Mouse (Mus musculus) limb, embryonic 14.5 days (tissue): Measurements from ENCODE around the gene Magoh. TPM values are rescaled to one million over a fixed set of nuclear protein-coding genes. Genes with fewer than 3 reads are reported as not detected.
A peak's percentile ranks its signal among the peaks of the same experiment; 100 is the strongest.

Experiments
- ATAC-seq: fragments of 200-750 bp; cut with Nextera tagmentation; 2 replicates; pipeline ENCODE4 v1.8.0; 2017; ENCODE audit warnings: low read depth, moderate number of reproducible peaks, moderate TSS enrichment; ENCODE audit not compliant: low FRiP score
- DNase-seq: peaks from one replicate; pipeline ENCODE4 v3.0.0-alpha.2; 2015; ENCODE audit warnings: low spot score
- H3K27ac ChIP-seq: fragments of 300-500 bp; sonication (generic); replicated peaks from 2 replicates; pipeline ENCODE4 v1.5.1; 2014; ENCODE audit warnings: low read depth, mild to moderate bottlenecking, low read length, moderate library complexity, mixed read lengths
- H3K27me3 ChIP-seq: fragments of 300-500 bp; sonication (generic); 2 replicates; pipeline ENCODE4 v1.6.1; 2014; ENCODE audit warnings: low read length, mixed read lengths; ENCODE audit not compliant: control insufficient read depth, insufficient read depth
- H3K36me3 ChIP-seq: fragments of 300-500 bp; sonication (generic); 2 replicates; pipeline ENCODE4 v1.6.1; 2014; ENCODE audit warnings: mild to moderate bottlenecking, low read length, moderate library complexity, mixed read lengths; ENCODE audit not compliant: control insufficient read depth, insufficient read depth
- H3K4me1 ChIP-seq: fragments of 300-500 bp; sonication (generic); 2 replicates; pipeline ENCODE4 v1.6.1; 2014; ENCODE audit warnings: antibody characterized with exemption, low read length, mixed read lengths; ENCODE audit not compliant: control insufficient read depth, insufficient read depth
- H3K4me2 ChIP-seq: fragments of 300-500 bp; sonication (generic); replicated peaks from 2 replicates; pipeline ENCODE4 v1.6.1; 2014; ENCODE audit warnings: low read depth, mild to moderate bottlenecking, low read length, moderate library complexity; ENCODE audit not compliant: severe bottlenecking
- H3K4me3 ChIP-seq: fragments of 300-500 bp; sonication (generic); replicated peaks from 2 replicates; pipeline ENCODE4 v1.5.1; 2014; ENCODE audit warnings: low read length
- H3K9ac ChIP-seq: fragments of 300-500 bp; sonication (generic); 2 replicates; pipeline ENCODE4 v1.6.1; 2014; ENCODE audit warnings: mild to moderate bottlenecking, low read depth, low read length, moderate library complexity; ENCODE audit not compliant: severe bottlenecking
- H3K9me3 ChIP-seq: fragments of 300-500 bp; sonication (generic); 2 replicates; pipeline ENCODE4 v1.6.1; 2016; ENCODE audit warnings: low read length; ENCODE audit not compliant: control insufficient read depth
- POLR2A ChIP-seq: fragments of 200-500 bp; IDR thresholded peaks from 2 replicates; pipeline ENCODE4 v1.8.0; 2012; ENCODE audit warnings: inconsistent platforms, mild to moderate bottlenecking, moderate library complexity, borderline replicate concordance; ENCODE audit not compliant: insufficient read depth, insufficient read length; ENCODE audit errors: extremely low read depth
- WGBS: fragments of 180-500 bp; shearing (Covaris S2); extraction: QIAGEN DNeasy Blood & Tissue Kit; methylation state at CpG from one replicate; pipeline ENCODE4 v1.1.7; 2014; 5-methylcytosine and 5-hydroxymethylcytosine counted together
- polyA plus RNA-seq, 2 experiments: library from polyadenylated mRNA; depleted of rRNA in 1 of 2; stranded (reverse) in 1 of 2; unstranded in 1 of 2; fragments of >200 nt; fragmentation: Nextera tagmentation in 1 of 2; extraction: Ambion mirVana in 1 of 2; gene quantifications; 2 replicates each; pipeline versions ENCODE4 v1.2.1 to v1.2.3; 2012 to 2014

The Magoh gene
- polyA plus RNA-seq, 2 experiments, result 199 to 252 TPM

GRCm38 (mm10) chr4:107834643-107835314 is 44.8 kb upstream of the Magoh start:
- no peak for DNase-seq
- 68% methylated on average over 22 of the region's 22 CpGs for WGBS
- Histone ChIP-seq H3K4me3 (no peak overlapping the region), H3K27ac (no peak overlapping the region), H3K9ac (no peak overlapping the region), H3K27me3 (no peaks in the 10 kb centered on the region), H3K36me3 (no peaks in the 10 kb centered on the region), H3K9me3 (no peaks in the 10 kb centered on the region), H3K4me1 (peaks cover 14% of the 10 kb centered on the region; the same call in 1 of the 2 replicates), H3K4me2 (no peak overlapping the region)
- no peak for ATAC-seq
- TF ChIP-seq POLR2A, result no peak

- no peak overlapping the region for H3K4me3 ChIP-seq
- 79% methylated on average over 4 of the region's 5 CpGs for WGBS
- H3K9ac ChIP-seq, result no peak overlapping the region; the same call in 1 of the 2 replicates
- H3K36me3 ChIP-seq, result no peaks in the 10 kb centered on the region
- no peak overlapping the region for H3K4me2 ChIP-seq
- H3K27ac ChIP-seq, result no peak overlapping the region
- TF ChIP-seq POLR2A, result no peak
- no peaks in the 10 kb centered on the region for H3K27me3 ChIP-seq
- DNase-seq (no peak), ATAC-seq (no peak)
- H3K4me1 ChIP-seq, result peaks cover 14% of the 10 kb centered on the region; the same call in 1 of the 2 replicates
- H3K9me3 ChIP-seq, result no peaks in the 10 kb centered on the region
Measured at GRCm38 (mm10) chr4:107835508-107835909, 44.0 kb upstream of the Magoh start.

GRCm38 (mm10) chr4:107836758-107837157 is 42.8 kb upstream of the Magoh start:
- H3K4me1 ChIP-seq, result peaks cover 14% of the 10 kb centered on the region; the same call in 1 of the 2 replicates
- H3K4me2 ChIP-seq, result no peak overlapping the region
- DNase-seq, result peak; percentile 74
- no peak overlapping the region for H3K9ac ChIP-seq
- no peak overlapping the region for H3K4me3 ChIP-seq
- no peak overlapping the region for H3K27ac ChIP-seq
- 62% methylated on average over 5 of the region's 5 CpGs for WGBS
- H3K27me3 ChIP-seq, result no peaks in the 10 kb centered on the region
- peak; percentile 30; the same call in 1 of the 2 replicates for ATAC-seq
- H3K9me3 ChIP-seq, result no peaks in the 10 kb centered on the region
- no peaks in the 10 kb centered on the region for H3K36me3 ChIP-seq
- no peak for TF ChIP-seq POLR2A

- Histone ChIP-seq H3K4me2 (no peak overlapping the region), H3K36me3 (no peaks in the 10 kb centered on the region), H3K9ac (no peak overlapping the region), H3K27ac (no peak overlapping the region), H3K4me3 (no peak overlapping the region), H3K4me1 (peaks cover 14% of the 10 kb centered on the region; the same call in 1 of the 2 replicates), H3K27me3 (no peaks in the 10 kb centered on the region), H3K9me3 (no peaks in the 10 kb centered on the region)
- ATAC-seq (no peak), DNase-seq (no peak)
- 88% methylated on average over 3 of the region's 3 CpGs for WGBS
- TF ChIP-seq POLR2A, result no peak
Measured at GRCm38 (mm10) chr4:107837910-107838309, 41.6 kb upstream of the Magoh start.

- WGBS, result 92% methylated on average over 8 of the region's 8 CpGs
- TF ChIP-seq POLR2A, result no peak
Measured at GRCm38 (mm10) chr4:107843687-107844086, 35.9 kb upstream of the Magoh start.

More at GRCm38 (mm10) chr4:107843687-107844086, 35.9 kb upstream of the Magoh start:
- Histone ChIP-seq H3K36me3 (no peaks in the 10 kb centered on the region), H3K9ac (no peak overlapping the region), H3K27ac (no peak overlapping the region), H3K9me3 (no peaks in the 10 kb centered on the region), H3K4me3 (no peak overlapping the region), H3K27me3 (peaks cover 13% of the 10 kb centered on the region; the same call in 1 of the 2 replicates), H3K4me2 (no peak overlapping the region), H3K4me1 (no peaks in the 10 kb centered on the region)
- ATAC-seq, result no peak
- DNase-seq, result no peak
